Mouse (Mus musculus) heart, embryonic 11.5 days (tissue): ENCODE results near the gene Olfr332. TPM values are rescaled to one million over a fixed set of nuclear protein-coding genes. Genes with fewer than 3 reads are reported as not detected.

Experiments used
- ATAC-seq: fragments of 200-750 bp; cut with Nextera tagmentation; replicated peaks from 2 replicates; pipeline ENCODE4 v1.8.0; 2017; ENCODE audit warnings: moderate library complexity; ENCODE audit not compliant: insufficient number of reproducible peaks, low FRiP score, low TSS enrichment
- H3K27ac ChIP-seq: fragments of 300-500 bp; sonication (generic); 2 replicates; pipeline ENCODE4 v1.5.1; 2014; ENCODE audit warnings: mild to moderate bottlenecking, low read depth, low read length
- H3K27me3 ChIP-seq: fragments of 300-500 bp; sonication (generic); 2 replicates; pipeline ENCODE4 v1.6.1; 2014; ENCODE audit warnings: mild to moderate bottlenecking, low read length, mixed read lengths; ENCODE audit not compliant: control insufficient read depth, insufficient read depth
- H3K36me3 ChIP-seq: fragments of 300-500 bp; sonication (generic); 2 replicates; pipeline ENCODE4 v1.6.1; 2014; ENCODE audit warnings: mild to moderate bottlenecking, low read length, moderate library complexity, mixed read lengths; ENCODE audit not compliant: control insufficient read depth, insufficient read depth
- H3K4me1 ChIP-seq: fragments of 300-500 bp; sonication (generic); 2 replicates; pipeline ENCODE4 v1.6.1; 2014; ENCODE audit warnings: low read length; ENCODE audit not compliant: control insufficient read depth, insufficient read depth
- H3K4me2 ChIP-seq: fragments of 300-500 bp; sonication (generic); 2 replicates; pipeline ENCODE4 v1.6.1; 2014; ENCODE audit warnings: mild to moderate bottlenecking, moderate library complexity
- H3K4me3 ChIP-seq: fragments of 300-500 bp; sonication (generic); 2 replicates; pipeline ENCODE4 v1.5.1; 2014; ENCODE audit warnings: low read depth, low read length
- H3K9ac ChIP-seq: fragments of 300-500 bp; sonication (generic); 2 replicates; pipeline ENCODE4 v1.6.1; 2014; ENCODE audit warnings: mild to moderate bottlenecking, low read depth, low read length, moderate library complexity
- H3K9me3 ChIP-seq: fragments of 300-500 bp; sonication (generic); replicated peaks from 2 replicates; pipeline ENCODE4 v1.6.1; 2016; ENCODE audit warnings: low read length; ENCODE audit not compliant: control insufficient read depth
- WGBS: fragments of 180-500 bp; shearing (Covaris S2); extraction: QIAGEN DNeasy Blood & Tissue Kit; methylation state at CpG from one replicate; pipeline ENCODE4 v1.1.7; 2014; ENCODE audit not compliant: insufficient replicate concordance; 5-methylcytosine and 5-hydroxymethylcytosine counted together
- polyA plus RNA-seq: library from polyadenylated mRNA; unstranded; fragments of >200 nt; fragmentation: Nextera tagmentation; extraction: Ambion mirVana; gene quantifications from 2 replicates; pipeline ENCODE4 v1.2.1, GENCODE M21; 2014

The Olfr332 gene
- polyA plus RNA-seq, 1 experiment from 2014 or later, result not detected

DNA sequence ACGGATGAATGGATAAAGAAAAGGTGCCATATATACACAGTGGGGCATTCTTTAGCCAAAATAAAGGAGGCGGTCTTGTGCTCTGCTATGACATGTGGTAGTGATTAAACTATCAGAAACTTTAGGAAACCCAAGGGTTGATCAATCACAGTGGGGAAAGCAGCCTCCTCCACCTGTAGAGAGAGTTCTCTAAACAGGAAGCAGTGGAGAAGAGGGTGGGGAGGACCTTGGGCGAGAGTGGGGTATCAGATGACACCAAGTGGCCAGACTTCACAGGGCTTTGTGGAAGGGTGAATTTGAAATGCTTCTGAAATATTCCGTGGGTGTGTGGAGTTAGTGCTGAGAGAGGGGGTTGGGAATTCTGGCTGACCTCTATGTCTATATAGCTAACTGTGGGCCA lies 38.8 kb downstream of the Olfr332 start:
- no peak for ATAC-seq
- no peak overlapping the region for H3K27ac ChIP-seq
- H3K4me1 ChIP-seq, result no peaks in the 10 kb centered on the region
- H3K27me3 ChIP-seq, result no peaks in the 10 kb centered on the region
- WGBS, result 56% methylated on average over 4 of the region's 4 CpGs
- no peak overlapping the region for H3K4me2 ChIP-seq
- H3K9me3 ChIP-seq, result no peaks in the 10 kb centered on the region; the same call in 1 of the 2 replicates
- H3K36me3 ChIP-seq, result no peaks in the 10 kb centered on the region
- H3K9ac ChIP-seq, result no peak overlapping the region
- H3K4me3 ChIP-seq, result no peak overlapping the region

DNA sequence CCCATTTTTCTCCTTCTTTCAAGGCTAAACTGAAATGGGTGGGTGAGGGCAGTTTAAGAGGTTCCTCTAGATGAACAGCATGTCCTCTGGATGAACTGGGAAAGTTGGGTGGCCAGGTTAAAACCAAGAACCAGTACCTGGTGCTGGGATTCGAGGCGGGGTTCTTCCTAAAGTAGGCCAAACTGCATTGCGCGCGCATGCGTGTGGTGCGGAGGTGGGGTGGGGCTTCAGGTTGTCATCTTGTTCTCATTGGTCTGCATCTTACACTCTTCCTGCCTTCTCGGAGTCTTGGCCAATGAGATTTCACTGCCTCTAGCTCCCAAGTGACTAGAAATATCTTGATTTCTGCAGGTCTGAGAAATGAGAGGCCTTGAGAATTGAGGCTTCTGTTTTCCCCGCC lies 39.6 kb downstream of the Olfr332 start, which contains the start of gene Lypd9:
Gene Lypd9, minus strand, starts transcription at position 165 of the 400 bp plus-strand sequence.
- Histone ChIP-seq H3K4me2 (no peak within 1 kb of the TSS), H3K9ac (no peak within 1 kb of the TSS), H3K27me3 (no peaks in the 10 kb centered on the region), H3K36me3 (no peaks in the 10 kb centered on the region), H3K27ac (no peak within 1 kb of the TSS), H3K4me3 (no peak within 1 kb of the TSS), H3K9me3 (no peaks in the 10 kb centered on the region; the same call in 1 of the 2 replicates), H3K4me1 (no peaks in the 10 kb centered on the region)
- 94% methylated on average over 9 of the region's 9 CpGs for WGBS
- ATAC-seq, result no peak

Other genes starting within 250 kb of the Olfr332 start
- gene 4930438A08Rik, start 217.8 kb downstream of the Olfr332 start, polyA plus RNA-seq, result not detected in 2 replicates
- gene Zfp692, start 185.5 kb downstream of the Olfr332 start, polyA plus RNA-seq, result 8.2 and 9.3 TPM in 2 replicates
- gene Zfp672, start 162.2 kb downstream of the Olfr332 start, polyA plus RNA-seq, result 31.2 and 33.8 TPM in 2 replicates
- gene Sh3bp5l, start 161.8 kb downstream of the Olfr332 start, polyA plus RNA-seq, result 17.5 and 17.7 TPM in 2 replicates
- not detected in 2 replicates for gene Lypd8, start 113.5 kb downstream of the Olfr332 start, polyA plus RNA-seq
- not detected in 2 replicates for gene 1810065E05Rik, start 71.4 kb downstream of the Olfr332 start, polyA plus RNA-seq
- not detected in 2 replicates for gene Gm12253, start 60.0 kb downstream of the Olfr332 start, polyA plus RNA-seq
- not detected in 2 replicates for gene Lypd9, start 39.6 kb downstream of the Olfr332 start, polyA plus RNA-seq
- gene Olfr30, start 30.3 kb downstream of the Olfr332 start, polyA plus RNA-seq, result not detected in 2 replicates
- not detected in 2 replicates for gene Olfr331, start 10.0 kb upstream of the Olfr332 start, polyA plus RNA-seq
- not detected in 2 replicates for gene Olfr330, start 42.3 kb upstream of the Olfr332 start, polyA plus RNA-seq
- not detected in 2 replicates for gene Olfr329-ps, start 53.9 kb upstream of the Olfr332 start, polyA plus RNA-seq
- 0.09 TPM in 1 of 2 replicates, not detected in the other for gene Olfr328, start 63.1 kb upstream of the Olfr332 start, polyA plus RNA-seq
- not detected in 2 replicates for gene Olfr224, start 78.0 kb upstream of the Olfr332 start, polyA plus RNA-seq
- not detected in 2 replicates for gene Olfr325, start 85.2 kb upstream of the Olfr332 start, polyA plus RNA-seq
- gene Olfr324, start 102.6 kb upstream of the Olfr332 start, polyA plus RNA-seq, result not detected in 2 replicates
- gene 2210407C18Rik, start 123.5 kb upstream of the Olfr332 start, polyA plus RNA-seq, result not detected in 2 replicates
- gene Olfr323, start 137.9 kb upstream of the Olfr332 start, polyA plus RNA-seq, result not detected in 2 replicates
- gene Trim58, start 147.9 kb upstream of the Olfr332 start, polyA plus RNA-seq, result 0.74 and 1.6 TPM in 2 replicates
- gene Olfr322, start 166.2 kb upstream of the Olfr332 start, polyA plus RNA-seq, result not detected in 2 replicates
- not detected in 2 replicates for gene Olfr320, start 188.5 kb upstream of the Olfr332 start, polyA plus RNA-seq
- gene Olfr319, start 206.6 kb upstream of the Olfr332 start, polyA plus RNA-seq, result not detected in 2 replicates
- not detected in 2 replicates for gene Olfr318, start 231.5 kb upstream of the Olfr332 start, polyA plus RNA-seq
- not detected in 2 replicates for gene Olfr317, start 246.7 kb upstream of the Olfr332 start, polyA plus RNA-seq